Mouse (Mus musculus) B cell, adult 2 months (primary cell): ENCODE measurements around the gene Cbs.
"Not testable (repeated sequence)": the region's sequence is repeated elsewhere in the genome, so short reads cannot be mapped to it uniquely, and the experiment has no call there.

Source experiments
- DNase-seq, 2 experiments: peaks; one replicate each; pipeline ENCODE4 v3.0.0; 2022

The Cbs gene

DNA sequence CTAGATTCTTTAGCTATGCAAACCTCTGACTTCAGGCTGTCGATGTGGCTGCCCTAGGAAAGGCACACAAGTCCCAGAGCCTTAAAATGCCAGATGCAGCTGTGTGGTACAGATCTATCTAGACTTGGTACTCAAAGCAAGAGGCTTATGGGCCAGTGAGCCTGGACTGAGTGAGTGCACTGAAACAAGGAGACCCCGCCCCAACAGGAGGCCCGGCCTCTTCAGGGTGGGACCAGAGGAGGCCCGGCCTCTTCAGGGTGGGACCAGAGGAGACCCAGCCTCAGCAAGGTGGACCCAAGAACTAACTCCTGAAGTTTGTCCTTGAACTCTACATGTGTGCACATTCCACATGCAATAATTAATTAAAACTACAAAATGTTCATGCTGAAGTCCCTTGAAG, 5.9 kb upstream of the Cbs start:
- DNase-seq: no peak

- DNase-seq: no peak
Observed at GRCm38 (mm10) chr17:31642331-31642730, 5.3 kb upstream of the Cbs start.

DNA sequence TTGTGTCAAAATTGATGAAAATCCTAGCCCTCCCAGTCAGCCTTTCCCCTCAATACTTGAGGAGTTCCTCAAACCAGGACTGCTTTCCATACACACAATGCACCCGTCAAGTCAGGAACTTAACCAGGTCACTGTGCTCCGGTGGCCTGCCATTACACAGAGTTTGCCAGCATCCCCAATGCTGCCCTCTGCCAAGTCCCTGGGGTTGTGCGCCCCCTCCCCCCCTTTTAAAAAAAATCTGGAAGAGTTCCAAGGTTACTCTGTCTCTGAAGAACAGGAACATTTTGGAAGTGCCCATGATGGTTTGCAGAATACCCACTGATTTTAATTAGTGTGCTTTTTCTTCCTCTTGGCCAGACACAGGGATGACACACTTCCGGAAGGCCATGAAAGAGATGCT, 2.6 kb upstream of the Cbs start:
- DNase-seq: no peak

GRCm38 (mm10) chr17:31637866-31638570, 980 bp upstream of the Cbs start:
- DNase-seq: no peak

DNA sequence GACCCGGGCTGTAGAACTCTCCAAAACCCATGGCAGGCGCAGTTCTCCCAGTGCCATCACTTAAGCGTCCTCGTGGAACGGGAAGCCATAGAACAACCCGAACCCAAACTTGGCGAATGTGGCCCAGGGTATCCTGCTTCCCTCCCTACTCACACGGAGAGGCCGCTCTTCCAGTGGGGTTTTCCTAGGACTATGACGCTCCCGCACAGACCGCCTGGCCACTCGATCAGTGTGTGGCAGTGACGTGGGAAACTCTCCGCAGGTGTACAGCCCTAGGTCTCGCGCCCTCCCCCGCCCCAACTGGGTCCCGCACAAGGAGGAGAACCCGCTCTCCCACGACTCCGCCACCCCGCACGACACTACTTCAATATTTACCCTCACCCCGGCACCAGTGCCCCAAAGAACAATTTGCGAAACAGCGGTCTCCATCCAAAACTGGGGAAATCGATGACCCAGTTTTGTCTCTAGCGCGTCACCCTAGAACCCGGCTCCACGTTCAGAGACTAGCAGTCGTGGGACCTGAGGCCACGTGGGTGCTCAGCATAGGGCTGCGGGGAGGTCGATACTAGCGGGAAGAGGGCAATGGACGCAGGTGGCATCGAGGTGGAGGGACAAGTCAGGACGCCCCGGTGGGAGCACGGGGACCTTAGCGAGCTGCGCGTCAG, 629 bp downstream of the Cbs start:
- peak in 1 of 2 experiments; percentile 32 for DNase-seq

DNA sequence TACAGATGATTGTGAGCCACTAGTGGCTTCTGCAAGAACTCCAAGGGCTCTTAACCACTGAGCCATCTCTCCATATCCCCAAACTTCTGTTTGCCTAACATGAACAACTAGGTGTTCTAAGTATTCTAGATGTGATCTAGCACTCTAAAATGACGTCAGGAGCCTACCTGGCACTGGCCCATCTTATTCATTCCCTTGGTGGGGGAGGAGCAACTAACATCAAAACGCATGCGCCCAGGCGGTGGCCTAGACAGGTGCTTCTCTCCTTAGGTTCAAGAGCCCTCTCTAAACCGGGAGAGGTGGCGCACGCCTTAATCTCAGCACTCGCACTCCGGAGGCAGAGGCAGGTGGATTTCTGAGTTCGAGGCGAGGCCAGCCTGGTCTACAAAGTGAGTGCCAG, 1.3 kb downstream of the Cbs start:
- no peak for DNase-seq

DNA sequence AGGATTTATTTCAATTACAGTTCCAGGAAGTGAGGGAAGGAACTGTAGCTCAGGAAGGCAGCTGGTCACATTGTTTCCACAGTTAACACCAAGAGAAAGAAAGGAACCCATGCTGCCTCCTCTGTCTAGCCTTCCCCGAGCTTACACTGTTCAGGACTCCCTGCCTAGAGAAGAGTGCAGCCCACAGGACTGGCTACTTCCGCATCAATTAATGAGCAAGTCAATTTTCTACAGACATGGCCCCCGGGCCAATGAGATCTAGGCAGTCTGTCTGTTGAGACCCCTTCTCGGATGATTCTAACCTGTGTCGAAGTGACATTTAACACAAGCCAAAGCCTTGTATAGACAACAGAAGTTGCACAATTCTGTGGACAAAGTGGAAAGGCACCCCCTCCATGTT, 2.1 kb downstream of the Cbs start:
- no peak for DNase-seq

DNA sequence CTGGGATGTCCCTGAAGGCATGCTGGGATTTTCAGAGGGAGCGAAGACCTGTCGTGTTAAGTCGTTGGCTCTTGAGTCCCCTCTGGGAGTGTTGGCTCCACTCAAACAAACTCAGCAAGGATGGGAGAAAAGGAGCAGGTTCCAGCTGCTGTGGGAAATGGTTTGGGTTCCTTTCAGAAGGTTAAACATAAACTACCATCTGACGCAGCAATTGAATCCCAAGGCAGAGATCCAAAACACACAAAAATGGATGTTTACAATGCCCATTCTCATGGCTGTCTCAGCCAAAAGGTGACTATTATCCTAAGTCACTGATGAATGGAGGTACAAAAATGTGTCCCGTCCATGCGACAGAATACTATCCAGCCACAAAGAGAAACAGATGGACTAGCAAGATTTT, 4.0 kb downstream of the Cbs start:
- DNase-seq: no peak

- no peak for DNase-seq
Observed at GRCm38 (mm10) chr17:31631081-31631800, 5.8 kb downstream of the Cbs start.

GRCm38 (mm10) chr17:31627961-31628360, 9.1 kb downstream of the Cbs start:
- no peak for DNase-seq

DNA sequence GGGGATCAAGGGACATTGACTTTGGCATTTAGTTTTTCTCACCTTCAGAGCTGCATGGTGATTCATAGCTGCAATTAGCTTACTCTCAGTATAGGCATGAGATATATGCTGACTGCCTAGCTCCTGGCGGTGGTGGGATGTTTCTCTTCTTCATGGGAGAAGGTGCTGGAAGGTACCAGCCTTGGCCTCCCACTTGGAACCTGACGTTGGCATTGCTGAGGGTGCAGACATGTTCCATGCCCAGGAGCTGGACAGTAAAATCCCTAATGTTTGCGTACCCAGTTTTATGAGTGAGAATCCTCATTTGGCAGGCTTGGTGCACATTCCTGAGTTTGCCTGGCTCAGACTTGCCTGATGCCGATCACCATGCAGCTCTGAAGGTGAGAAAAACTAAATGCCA, 13.9 kb downstream of the Cbs start:
- no peak for DNase-seq

GRCm38 (mm10) chr17:31613086-31613755, 23.8 kb downstream of the Cbs start:
- DNase-seq: no peak

- no peak for DNase-seq
Observed at GRCm38 (mm10) chr17:31609895-31610294, 27.1 kb downstream of the Cbs start.

GRCm38 (mm10) chr17:31609173-31609572, 27.9 kb downstream of the Cbs start:
- not testable (repeated sequence) for DNase-seq

- no peak for DNase-seq
Observed at GRCm38 (mm10) chr17:31607256-31607951, 29.6 kb downstream of the Cbs start.

- peak in 1 of 2 experiments; percentile 7 for DNase-seq
Observed at GRCm38 (mm10) chr17:31606424-31606823, 30.6 kb downstream of the Cbs start.

DNA sequence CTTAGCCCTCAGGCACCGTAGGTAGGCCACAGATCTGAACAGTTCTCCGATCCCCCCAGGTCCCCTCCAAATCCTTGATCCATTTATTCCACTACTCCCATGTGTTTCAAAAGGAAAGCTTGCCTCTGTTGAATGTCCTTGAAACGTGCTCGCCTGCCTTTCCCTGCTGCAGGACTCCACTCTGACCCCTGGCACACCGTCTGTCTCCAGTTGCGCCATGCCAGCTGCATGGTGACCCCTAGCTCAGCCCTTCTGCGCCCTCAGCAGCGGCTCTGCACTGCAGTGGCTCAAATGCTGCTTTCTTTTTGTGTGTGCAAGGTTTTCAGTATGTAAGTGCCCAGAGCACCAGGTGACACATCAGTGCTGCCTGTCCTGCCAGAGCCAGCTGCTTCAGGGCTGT, 38.4 kb downstream of the Cbs start:
- DNase-seq: no peak

GRCm38 (mm10) chr17:31597957-31598356, 39.1 kb downstream of the Cbs start:
- DNase-seq: no peak

DNA sequence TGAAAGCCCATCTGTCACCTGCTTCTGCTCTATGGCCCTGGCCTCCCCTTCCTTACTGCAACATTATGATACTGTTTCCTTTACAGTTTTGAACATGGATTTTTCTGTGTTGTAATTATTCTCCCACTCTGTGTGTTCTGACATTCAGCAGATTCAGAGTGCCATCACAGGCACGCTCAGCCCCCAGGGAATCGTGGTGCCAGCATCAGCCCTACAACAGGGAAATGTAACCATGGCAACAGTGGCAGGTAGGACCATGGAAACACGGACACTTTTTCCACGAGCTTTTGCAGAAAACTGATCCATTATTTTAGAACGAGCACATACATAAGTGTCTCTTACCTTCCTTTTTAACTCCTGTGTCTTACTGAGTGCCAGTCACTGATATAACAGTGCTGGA, 42.0 kb downstream of the Cbs start:
- DNase-seq: peak; percentile 24 to 27

- peak; percentile 42 to 45 for DNase-seq
Observed at GRCm38 (mm10) chr17:31594590-31594989, 42.4 kb downstream of the Cbs start.

DNA sequence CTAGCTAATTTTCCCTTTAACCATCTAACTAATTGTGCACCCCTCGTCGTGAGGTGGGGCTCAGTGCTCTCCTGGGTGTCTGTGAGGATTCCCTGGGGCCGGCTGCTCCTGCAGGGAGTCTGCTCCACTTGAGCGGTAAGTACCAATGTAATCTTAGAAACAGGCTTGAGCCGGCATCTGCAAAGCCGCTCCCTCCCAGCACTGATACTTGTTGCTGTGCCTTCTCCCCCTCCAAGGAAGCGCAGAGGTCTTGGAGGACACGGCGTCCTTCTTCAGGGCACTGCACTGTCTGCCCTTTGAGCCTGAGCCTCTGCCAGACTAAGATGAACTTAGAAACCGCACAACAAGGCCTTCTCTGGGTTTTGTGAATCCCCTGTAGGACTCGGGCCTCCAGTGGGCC, 46.2 kb downstream of the Cbs start:
- no peak for DNase-seq

DNA sequence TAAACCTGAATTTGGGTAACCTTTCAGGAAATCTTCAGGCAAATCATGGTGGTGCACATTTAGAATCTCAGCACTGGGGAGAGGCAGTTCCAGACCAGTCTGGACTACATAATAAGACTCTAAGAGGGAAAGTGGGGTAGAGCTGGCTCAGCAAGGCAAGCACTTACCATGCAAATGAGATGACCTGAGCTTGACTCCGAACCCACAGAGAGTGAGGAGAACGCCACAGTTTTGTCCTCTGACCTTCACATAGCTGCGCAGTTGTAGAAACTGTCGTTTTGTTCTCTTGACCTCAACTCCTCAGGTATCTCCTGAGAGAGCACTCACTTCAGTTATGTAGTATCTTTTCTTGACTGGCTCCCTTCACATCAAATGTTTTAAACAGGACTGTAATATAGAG, 48.3 kb downstream of the Cbs start:
- no peak for DNase-seq

DNA sequence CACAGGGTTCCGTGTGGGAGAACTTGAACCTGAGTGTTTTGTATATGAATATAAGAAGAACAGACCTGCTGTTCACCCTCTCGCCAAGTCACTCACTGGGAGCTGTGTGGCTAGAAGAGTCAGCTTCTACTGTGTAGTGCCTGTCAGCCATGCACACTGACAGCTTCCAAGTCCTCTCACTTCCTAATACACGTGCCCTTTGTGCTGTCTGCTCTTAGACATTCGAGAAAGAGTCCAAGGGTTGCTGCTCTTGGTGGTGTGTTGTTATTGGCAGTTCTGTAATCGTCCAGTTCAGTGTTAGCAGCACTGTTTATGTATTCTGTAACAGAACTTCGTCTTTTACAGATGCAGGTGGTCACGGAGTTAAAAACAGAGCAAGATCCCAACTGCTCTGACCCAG, 48.9 kb downstream of the Cbs start:
- DNase-seq: no peak
